Mouse (Mus musculus) liver, embryonic 11.5 days (tissue): ENCODE measurements at regions not wholly inside any gene's neighbourhood (a gene's known extent, or its start where the extent isn't known, plus 50 kb on each side); places are given as distances from the start of the nearest gene placed in this dataset.

Source experiments
- ATAC-seq: fragments of 200-750 bp; cut with Nextera tagmentation; replicated peaks from 2 replicates; pipeline ENCODE4 v1.8.0; 2017; ENCODE audit warnings: moderate number of reproducible peaks, mild to moderate bottlenecking, moderate TSS enrichment, moderate library complexity; ENCODE audit not compliant: low FRiP score
- DNase-seq: peaks from one replicate; pipeline ENCODE4 v3.0.0-alpha.2; 2017; ENCODE audit warnings: low spot score
- H3K27ac ChIP-seq: fragments of 300-500 bp; sonication (generic); 2 replicates; pipeline ENCODE4 v1.5.1; 2014; ENCODE audit warnings: mild to moderate bottlenecking, low read depth, low read length, control low read depth
- H3K27me3 ChIP-seq: fragments of 300-500 bp; sonication (generic); replicated peaks from 2 replicates; pipeline ENCODE4 v1.6.1; 2014; ENCODE audit warnings: low read length, mixed read lengths; ENCODE audit not compliant: control insufficient read depth, insufficient read depth
- H3K36me3 ChIP-seq: fragments of 300-500 bp; sonication (generic); 2 replicates; pipeline ENCODE4 v1.6.1; 2014; ENCODE audit warnings: mild to moderate bottlenecking, low read length, moderate library complexity, mixed read lengths; ENCODE audit not compliant: control insufficient read depth, insufficient read depth
- H3K4me1 ChIP-seq: fragments of 300-500 bp; sonication (generic); replicated peaks from 2 replicates; pipeline ENCODE4 v1.6.1; 2014; ENCODE audit warnings: low read length, mixed read lengths; ENCODE audit not compliant: control insufficient read depth, insufficient read depth
- H3K4me2 ChIP-seq: fragments of 300-500 bp; sonication (generic); 2 replicates; pipeline ENCODE4 v1.6.1; 2014; ENCODE audit warnings: mild to moderate bottlenecking, control low read depth, moderate library complexity
- H3K4me3 ChIP-seq: fragments of 300-500 bp; sonication (generic); 2 replicates; pipeline ENCODE4 v1.5.1; 2014; ENCODE audit warnings: low read depth, low read length, control low read depth
- H3K9ac ChIP-seq: fragments of 300-500 bp; sonication (generic); 2 replicates; pipeline ENCODE4 v1.6.1; 2014; ENCODE audit warnings: low read depth, low read length, control low read depth
- H3K9me3 ChIP-seq: fragments of 300-500 bp; sonication (generic); 2 replicates; pipeline ENCODE4 v1.6.1; 2016; ENCODE audit warnings: low read length, inconsistent platforms, mixed read lengths; ENCODE audit not compliant: control insufficient read depth
- WGBS: fragments of 180-500 bp; shearing (Covaris S2); extraction: QIAGEN DNeasy Blood & Tissue Kit; methylation state at CpG from one replicate; pipeline ENCODE4 v1.1.7; 2014; 5-methylcytosine and 5-hydroxymethylcytosine counted together

DNA sequence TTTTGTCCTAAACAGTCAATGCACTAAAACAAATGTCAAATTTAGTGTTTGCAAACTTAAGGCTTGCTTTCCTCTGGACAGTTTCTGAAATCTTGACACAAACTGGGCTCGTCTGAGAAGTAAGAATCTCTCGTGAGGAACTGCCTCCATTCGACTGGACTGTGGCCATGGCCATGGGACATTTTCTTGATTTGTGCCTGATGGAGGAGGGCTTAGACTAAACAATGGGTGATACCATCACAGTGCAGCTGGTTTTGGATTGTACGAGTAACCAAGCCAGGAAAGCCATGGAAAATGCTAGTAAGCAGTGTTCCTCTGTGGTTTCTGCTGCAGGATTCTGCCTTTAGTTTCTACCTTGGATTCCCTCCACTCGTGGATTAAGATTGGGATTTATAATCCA is 121.0 kb upstream of the Mmadhc start:
- H3K9me3 ChIP-seq: no peaks in the 10 kb centered on the region
- H3K4me1 ChIP-seq: no peaks in the 10 kb centered on the region
- no peak overlapping the region for H3K9ac ChIP-seq
- ATAC-seq: no peak
- H3K4me3 ChIP-seq: no peak overlapping the region
- H3K27me3 ChIP-seq: no peaks in the 10 kb centered on the region
- no peak overlapping the region for H3K4me2 ChIP-seq
- no peak for DNase-seq
- H3K36me3 ChIP-seq: no peaks in the 10 kb centered on the region
- H3K27ac ChIP-seq: no peak overlapping the region
- WGBS: 80% methylated on average over 5 of the region's 5 CpGs

GRCm38 (mm10) chr2:50417135-50417534 is 120.5 kb upstream of the Mmadhc start:
- Histone ChIP-seq H3K9me3 (no peaks in the 10 kb centered on the region), H3K36me3 (no peaks in the 10 kb centered on the region), H3K9ac (no peak overlapping the region), H3K4me1 (no peaks in the 10 kb centered on the region), H3K4me2 (no peak overlapping the region), H3K27me3 (no peaks in the 10 kb centered on the region), H3K4me3 (no peak overlapping the region), H3K27ac (no peak overlapping the region)
- no peak for DNase-seq
- WGBS: 91% methylated on average over 5 of the region's 5 CpGs
- no peak for ATAC-seq

GRCm38 (mm10) chr2:50416056-50416455 is 119.5 kb upstream of the Mmadhc start:
- no peaks in the 10 kb centered on the region for H3K4me1 ChIP-seq
- H3K4me3 ChIP-seq: no peak overlapping the region
- no peaks in the 10 kb centered on the region for H3K36me3 ChIP-seq
- no peak overlapping the region for H3K4me2 ChIP-seq
- no peak overlapping the region for H3K9ac ChIP-seq
- no peak for ATAC-seq
- H3K9me3 ChIP-seq: no peaks in the 10 kb centered on the region
- WGBS: 78% methylated on average over 2 of the region's 2 CpGs
- no peak for DNase-seq
- no peaks in the 10 kb centered on the region for H3K27me3 ChIP-seq
- no peak overlapping the region for H3K27ac ChIP-seq

DNA sequence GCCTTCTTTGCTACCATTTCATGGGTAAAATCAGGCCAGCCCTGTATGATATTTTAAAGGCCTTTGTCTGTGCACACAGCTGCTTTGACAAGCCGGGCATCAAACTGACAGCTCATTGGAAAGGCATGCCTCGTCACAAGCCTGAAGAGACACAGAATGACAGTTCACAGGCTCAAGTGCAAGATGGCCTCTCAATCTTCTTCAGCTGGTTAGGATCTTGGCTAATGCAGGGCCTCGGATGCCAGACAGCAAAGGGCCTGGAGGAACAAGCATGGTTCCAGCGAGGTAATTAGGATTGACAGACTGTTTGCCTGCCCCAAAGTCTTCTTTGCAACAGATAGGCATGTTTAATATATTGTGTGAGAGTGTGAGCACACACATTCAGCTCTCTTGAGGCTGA is 109.3 kb upstream of the Mmadhc start:
- WGBS: 64% methylated on average over 4 of the region's 4 CpGs
- H3K4me1 ChIP-seq: no peaks in the 10 kb centered on the region
- no peak for DNase-seq
- no peaks in the 10 kb centered on the region for H3K9me3 ChIP-seq
- ATAC-seq: no peak
- no peak overlapping the region for H3K4me2 ChIP-seq
- H3K36me3 ChIP-seq: no peaks in the 10 kb centered on the region
- H3K27ac ChIP-seq: no peak overlapping the region
- no peak overlapping the region for H3K4me3 ChIP-seq
- H3K27me3 ChIP-seq: no peaks in the 10 kb centered on the region
- no peak overlapping the region for H3K9ac ChIP-seq

GRCm38 (mm10) chr2:50403106-50403505 is 106.5 kb upstream of the Mmadhc start:
- ATAC-seq (no peak), DNase-seq (no peak)
- Histone ChIP-seq H3K4me2 (no peak overlapping the region), H3K27me3 (no peaks in the 10 kb centered on the region), H3K9ac (no peak overlapping the region), H3K4me3 (no peak overlapping the region), H3K27ac (no peak overlapping the region), H3K9me3 (no peaks in the 10 kb centered on the region), H3K36me3 (no peaks in the 10 kb centered on the region), H3K4me1 (no peaks in the 10 kb centered on the region)
- 78% methylated on average over 6 of the region's 6 CpGs for WGBS

DNA sequence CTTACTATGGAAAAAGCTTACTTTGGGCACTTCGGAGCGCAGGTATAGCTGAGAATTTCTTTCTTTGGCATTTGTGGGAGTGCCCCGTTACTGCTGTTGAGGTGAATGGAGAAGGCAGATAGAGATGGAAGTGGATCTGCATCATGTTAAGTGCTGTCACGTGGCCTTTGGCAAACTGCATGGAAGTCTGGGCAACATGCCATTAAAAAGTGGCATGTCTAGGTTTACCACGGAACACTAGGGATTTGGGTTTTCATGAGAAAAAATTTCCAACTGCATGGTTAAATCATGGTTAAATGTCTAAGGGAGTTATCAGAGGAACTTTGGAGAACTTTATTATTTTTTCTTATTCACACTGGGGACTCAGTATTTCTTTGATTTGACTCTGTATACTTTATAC is 102.0 kb upstream of the Mmadhc start:
- Histone ChIP-seq H3K27me3 (no peaks in the 10 kb centered on the region), H3K4me1 (no peaks in the 10 kb centered on the region), H3K9me3 (no peaks in the 10 kb centered on the region), H3K4me2 (no peak overlapping the region), H3K4me3 (no peak overlapping the region), H3K9ac (no peak overlapping the region), H3K36me3 (no peaks in the 10 kb centered on the region), H3K27ac (no peak overlapping the region)
- no peak for ATAC-seq
- 77% methylated on average over 5 of the region's 5 CpGs for WGBS
- DNase-seq: no peak

DNA sequence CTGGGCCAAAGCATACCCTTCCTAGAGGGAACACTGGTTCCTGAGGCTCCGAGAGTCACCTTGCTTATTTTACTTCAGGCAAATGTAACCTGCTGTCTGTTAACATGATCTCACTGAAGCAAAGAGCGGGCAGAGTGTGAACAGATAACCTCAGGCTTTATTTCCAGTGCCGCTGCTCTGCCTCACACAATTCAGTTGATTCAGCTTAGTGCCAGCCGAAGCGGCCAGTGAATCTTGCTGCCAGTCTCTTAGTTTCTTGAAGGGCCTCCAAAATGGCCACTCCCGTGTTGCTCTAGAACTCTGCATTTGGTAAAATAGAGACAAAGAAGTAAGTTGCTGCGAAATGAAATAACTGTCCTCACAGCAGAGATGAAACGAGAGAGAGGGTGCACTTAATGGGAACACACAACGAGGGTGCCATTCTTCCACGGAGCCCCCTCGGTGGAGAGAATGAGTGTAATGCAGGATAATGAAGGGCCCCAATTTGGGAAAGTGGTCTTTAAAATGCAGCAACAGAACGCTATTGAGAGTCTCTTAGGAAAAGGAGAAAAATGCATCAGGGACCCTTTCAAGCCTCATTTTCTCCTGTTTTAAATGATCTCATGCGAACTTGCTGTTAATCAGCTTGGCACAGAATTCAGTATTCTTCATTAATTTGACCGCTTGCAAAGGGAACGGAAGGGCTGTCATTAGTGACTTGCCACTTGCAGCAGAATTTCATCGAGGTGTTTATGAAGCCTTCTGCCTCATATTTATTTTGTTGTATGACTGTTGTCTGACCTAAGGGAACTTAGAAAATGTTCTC is 81.2 kb upstream of the Mmadhc start:
- Histone ChIP-seq H3K27ac (no peak overlapping the region), H3K9ac (no peak overlapping the region), H3K27me3 (no peaks in the 10 kb centered on the region), H3K4me1 (no peaks in the 10 kb centered on the region), H3K4me2 (no peak overlapping the region), H3K9me3 (no peaks in the 10 kb centered on the region), H3K4me3 (no peak overlapping the region), H3K36me3 (no peaks in the 10 kb centered on the region)
- WGBS: 80% methylated on average over 16 of the region's 16 CpGs
- DNase-seq (no peak), ATAC-seq (no peak)

DNA sequence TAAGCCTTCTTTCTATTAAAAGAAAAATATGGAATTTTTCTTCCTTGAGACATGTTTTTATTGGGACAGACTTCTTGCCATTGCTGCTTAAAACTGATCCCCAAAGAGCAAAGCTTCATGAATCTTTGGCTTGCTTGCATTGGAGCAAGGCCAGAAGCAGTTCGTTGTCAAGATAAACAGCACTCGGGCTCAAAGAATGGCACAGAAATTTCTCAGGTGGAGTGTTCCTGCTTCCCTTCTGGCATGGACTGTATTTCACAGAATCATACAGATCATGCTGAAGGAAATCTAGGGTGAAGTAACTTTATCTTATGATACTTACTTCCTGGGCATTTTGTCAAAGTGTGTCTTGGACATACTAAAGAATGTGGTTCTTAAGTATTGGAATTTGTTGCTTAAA is 77.0 kb upstream of the Mmadhc start:
- H3K9ac ChIP-seq: no peak overlapping the region
- ATAC-seq (no peak), DNase-seq (no peak)
- no peaks in the 10 kb centered on the region for H3K9me3 ChIP-seq
- no peaks in the 10 kb centered on the region for H3K36me3 ChIP-seq
- no peaks in the 10 kb centered on the region for H3K27me3 ChIP-seq
- H3K4me3 ChIP-seq: no peak overlapping the region
- H3K4me1 ChIP-seq: no peaks in the 10 kb centered on the region
- H3K4me2 ChIP-seq: no peak overlapping the region
- 81% methylated on average over 2 of the region's 2 CpGs for WGBS
- no peak overlapping the region for H3K27ac ChIP-seq

GRCm38 (mm10) chr2:50373006-50373405 is 76.4 kb upstream of the Mmadhc start:
- no peaks in the 10 kb centered on the region for H3K27me3 ChIP-seq
- H3K4me3 ChIP-seq: no peak overlapping the region
- H3K9me3 ChIP-seq: no peaks in the 10 kb centered on the region
- no peaks in the 10 kb centered on the region for H3K36me3 ChIP-seq
- no peak for DNase-seq
- no peak overlapping the region for H3K4me2 ChIP-seq
- ATAC-seq: no peak
- no peak overlapping the region for H3K9ac ChIP-seq
- WGBS: 83% methylated on average over 7 of the region's 7 CpGs
- H3K27ac ChIP-seq: no peak overlapping the region
- no peaks in the 10 kb centered on the region for H3K4me1 ChIP-seq
